Mouse (Mus musculus) embryo, embryonic 11 days (tissue): ENCODE measurements around the gene Aqp2.

Source experiments
- DNase-seq: peaks from one replicate; pipeline ENCODE4 v3.0.0-alpha.2; 2015

The Aqp2 gene

DNA sequence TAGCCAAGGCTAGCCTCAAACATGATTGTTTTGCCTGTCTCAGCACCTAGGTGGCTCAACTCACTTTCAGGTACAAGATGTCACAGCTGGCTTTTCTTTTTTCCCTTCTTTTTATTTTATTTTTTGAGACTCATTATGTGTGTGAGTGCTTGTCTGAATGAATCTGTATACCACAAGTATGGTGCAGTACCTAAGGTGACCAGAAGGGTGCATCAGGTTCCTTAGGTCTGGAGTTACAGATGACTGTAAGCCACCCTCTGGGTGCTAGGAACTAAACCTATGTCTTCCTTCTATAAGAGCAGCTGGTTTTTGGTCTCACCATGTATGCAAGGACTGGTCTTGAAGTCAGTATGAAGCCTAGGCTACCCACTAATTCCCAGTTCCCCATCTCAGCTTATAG lies 52.8 kb downstream of the Aqp2 start:
- DNase-seq, result no peak
